7 mouse cellular contexts compared by ENCODE assay signal in the genomic region with DNA sequence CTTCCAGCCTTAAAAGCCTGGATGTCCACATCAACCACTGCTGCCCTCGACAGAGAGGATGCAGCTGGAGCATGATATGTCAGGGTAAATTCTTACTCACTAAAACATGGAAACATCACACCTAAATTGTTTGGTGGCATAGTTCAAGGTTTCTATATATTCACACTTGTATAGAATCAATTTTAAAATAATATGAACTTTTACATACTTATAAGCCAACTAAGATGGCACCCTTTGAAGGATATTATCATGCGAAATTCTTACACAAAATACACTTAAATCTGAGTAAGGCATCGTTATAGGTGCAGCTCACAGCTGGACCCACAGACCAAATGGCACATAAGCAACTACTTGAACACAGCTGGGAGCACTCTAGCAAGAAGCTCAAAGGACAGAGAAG. TPM values are rescaled to one million over a fixed set of nuclear protein-coding genes. Genes with fewer than 3 reads are reported as not detected.
DNase-seq lines count a peak whose midpoint lies in the region; ATAC-seq and TF ChIP-seq lines count a peak whose summit lies in the region.
"Not testable (repeated sequence)": the region's sequence is repeated elsewhere in the genome, so short reads cannot be mapped to it uniquely, and the experiment has no call there.

A gene (plus strand): TSS at position 301 of the 400 bp plus-strand sequence.

- not testable (repeated sequence) for H3K36me3 ChIP-seq in embryonic facial prominence, embryonic 11.5 days (replicated peaks; ENCODE audit: control insufficient read depth, insufficient read depth, low read depth, low read length); forebrain, embryonic 11.5 days (ENCODE audit: control insufficient read depth, insufficient read depth, low read length); heart, embryonic 15.5 days; intestine, postnatal 0 days (ENCODE audit: control insufficient read depth, insufficient read depth); limb, embryonic 13.5 days; lung, embryonic 15.5 days; neural tube, embryonic 12.5 days

- H3K27ac ChIP-seq in embryonic facial prominence, embryonic 11.5 days (replicated peaks; ENCODE audit: low read depth, low read length); forebrain, embryonic 11.5 days (ENCODE audit: low read depth, low read length); heart, embryonic 15.5 days; intestine, postnatal 0 days (ENCODE audit: low read depth, low read length); limb, embryonic 13.5 days; lung, embryonic 15.5 days; neural tube, embryonic 12.5 days: not testable (repeated sequence)

- not testable (repeated sequence) for TF ChIP-seq CTCF in intestine, postnatal 0 days (IDR thresholded peaks at IDR 0.05; ENCODE audit: low read depth)

- not testable (repeated sequence) for H3K4me1 ChIP-seq in embryonic facial prominence, embryonic 11.5 days (ENCODE audit: control insufficient read depth, insufficient read depth, low read length); forebrain, embryonic 11.5 days (replicated peaks; ENCODE audit: control insufficient read depth, insufficient read depth, low read length); heart, embryonic 15.5 days (replicated peaks); intestine, postnatal 0 days (replicated peaks; ENCODE audit: control insufficient read depth, insufficient read depth, low read length); limb, embryonic 13.5 days; lung, embryonic 15.5 days; neural tube, embryonic 12.5 days

- H3K27me3 ChIP-seq in embryonic facial prominence, embryonic 11.5 days (ENCODE audit: control insufficient read depth, insufficient read depth, low read length); forebrain, embryonic 11.5 days (ENCODE audit: control insufficient read depth, insufficient read depth, low read length); heart, embryonic 15.5 days; intestine, postnatal 0 days (replicated peaks; ENCODE audit: control insufficient read depth, insufficient read depth, low read length); limb, embryonic 13.5 days; lung, embryonic 15.5 days; neural tube, embryonic 12.5 days (replicated peaks): not testable (repeated sequence)

- H3K4me3 ChIP-seq in embryonic facial prominence, embryonic 11.5 days (ENCODE audit: low read depth, low read length); forebrain, embryonic 11.5 days (ENCODE audit: low read depth, low read length); intestine, postnatal 0 days (ENCODE audit: low read depth, low read length); lung, embryonic 15.5 days; neural tube, embryonic 12.5 days: not testable (repeated sequence)
- H3K4me3 ChIP-seq in heart, embryonic 15.5 days: peak within 1 kb of the TSS; percentile 35; the same call in 1 of the 2 replicates
- peak within 1 kb of the TSS; percentile 32 for H3K4me3 ChIP-seq in limb, embryonic 13.5 days

- not testable (repeated sequence) for H3K4me2 ChIP-seq in embryonic facial prominence, embryonic 11.5 days (ENCODE audit: low read depth, low read length); forebrain, embryonic 11.5 days (ENCODE audit: low read depth, low read length, severe bottlenecking); lung, embryonic 15.5 days
- H3K4me2 ChIP-seq in heart, embryonic 15.5 days: peak within 1 kb of the TSS; percentile 51
- H3K4me2 ChIP-seq in intestine, postnatal 0 days (replicated peaks; ENCODE audit: low read depth): peak within 1 kb of the TSS; percentile 48
- peak within 1 kb of the TSS; percentile 51 for H3K4me2 ChIP-seq in limb, embryonic 13.5 days (replicated peaks)
- peak within 1 kb of the TSS; percentile 47; the same call in 1 of the 2 replicates for H3K4me2 ChIP-seq in neural tube, embryonic 12.5 days (replicated peaks)

- not testable (repeated sequence) for ATAC-seq in embryonic facial prominence, embryonic 11.5 days (replicated peaks; ENCODE audit: insufficient number of reproducible peaks, low FRiP score, low TSS enrichment, low read depth); forebrain, embryonic 11.5 days (replicated peaks; ENCODE audit: low FRiP score); heart, embryonic 15.5 days (replicated peaks; ENCODE audit: insufficient number of reproducible peaks, insufficient read depth, low FRiP score, low read depth); intestine, postnatal 0 days; limb, embryonic 13.5 days (ENCODE audit: low FRiP score, low read depth); lung, embryonic 15.5 days (ENCODE audit: borderline replicate concordance, extremely low read depth, low FRiP score, low TSS enrichment); neural tube, embryonic 12.5 days (ENCODE audit: low FRiP score, low read depth)

- WGBS in embryonic facial prominence, embryonic 11.5 days: 70% methylated on average over 3 of the region's 3 CpGs
- WGBS in forebrain, embryonic 11.5 days: 80% methylated on average over 3 of the region's 3 CpGs
- WGBS in heart, embryonic 15.5 days: 65% methylated on average over 3 of the region's 3 CpGs
- WGBS in intestine, postnatal 0 days: 78% methylated on average over 3 of the region's 3 CpGs
- 66% methylated on average over 3 of the region's 3 CpGs for WGBS in limb, embryonic 13.5 days
- WGBS in lung, embryonic 15.5 days: 66% methylated on average over 3 of the region's 3 CpGs
- 81% methylated on average over 3 of the region's 3 CpGs for WGBS in neural tube, embryonic 12.5 days

- H3K9me3 ChIP-seq in embryonic facial prominence, embryonic 11.5 days (replicated peaks; ENCODE audit: control insufficient read depth, low read length); forebrain, embryonic 11.5 days (ENCODE audit: control insufficient read depth, low read length); heart, embryonic 15.5 days (replicated peaks); intestine, postnatal 0 days (ENCODE audit: control insufficient read depth); limb, embryonic 13.5 days; lung, embryonic 15.5 days; neural tube, embryonic 12.5 days: not testable (repeated sequence)

- H3K9ac ChIP-seq in embryonic facial prominence, embryonic 11.5 days (replicated peaks; ENCODE audit: low read length); forebrain, embryonic 11.5 days (ENCODE audit: low read length); heart, embryonic 15.5 days; intestine, postnatal 0 days (ENCODE audit: low read depth, low read length); limb, embryonic 13.5 days; lung, embryonic 15.5 days; neural tube, embryonic 12.5 days: not testable (repeated sequence)

- DNase-seq in embryonic facial prominence, embryonic 11.5 days (ENCODE audit: low spot score); forebrain, embryonic 11.5 days (ENCODE audit: low spot score): not testable (repeated sequence)

RNA-seq across cellular contexts. Expression of the gene that starts here (rescaled TPM):
- polyA plus RNA-seq in embryonic facial prominence, embryonic 11.5 days (2014; fragmentation: Nextera tagmentation; extraction: Ambion mirVana): 26.9 and 27.2 TPM in 2 replicates
- polyA plus RNA-seq in forebrain, embryonic 11.5 days (2014; fragmentation: Nextera tagmentation; extraction: Ambion mirVana): 16.5 and 17.8 TPM in 2 replicates
- polyA plus RNA-seq in heart, embryonic 15.5 days (2015; fragmentation: Nextera tagmentation; extraction: Ambion mirVana): 5.3 and 5.6 TPM in 2 replicates
- polyA plus RNA-seq in intestine, postnatal 0 days (2015; fragmentation: Nextera tagmentation; extraction: Ambion mirVana): 1.3 and 1.8 TPM in 2 replicates
- 27.0 and 27.8 TPM in 2 replicates for polyA plus RNA-seq in limb, embryonic 13.5 days (2015; fragmentation: Nextera tagmentation; extraction: Ambion mirVana)
- polyA plus RNA-seq in lung, embryonic 15.5 days (2015; fragmentation: Nextera tagmentation; extraction: Ambion mirVana): 11.2 and 13.0 TPM in 2 replicates
- 9.5 and 10.3 TPM in 2 replicates for polyA plus RNA-seq in neural tube, embryonic 12.5 days (2016; fragmentation: Nextera tagmentation; extraction: Ambion mirVana)
